Mouse (Mus musculus): ENCODE data around the gene Ntn5. TPM values are rescaled to one million over a fixed set of nuclear protein-coding genes. Genes with fewer than 3 reads are reported as not detected.
A peak's percentile ranks its signal among the peaks of the same experiment; 100 is the strongest.

The Ntn5 gene
- total and polyA plus RNA-seq, 3 experiments = 0.18 to 0.47 (median 0.26) TPM

- DNase-seq = peak; percentile 87
- peak overlapping the region; percentile 99 for H3K27ac ChIP-seq
- TF ChIP-seq EP300 (IDR thresholded peaks at IDR 0.05; ENCODE audit: insufficient read depth, low read depth, low read length) = peak; percentile 98
- TF ChIP-seq CTCF (IDR thresholded peaks at IDR 0.05) = no peak
- TF ChIP-seq POLR2A (IDR thresholded peaks at IDR 0.05; ENCODE audit: insufficient read depth, low read depth, low read length) = peak; percentile 90
- peaks cover 23% of the 10 kb centered on the region for H3K36me3 ChIP-seq (ENCODE audit: control insufficient read depth, insufficient read depth, low read length)
- WGBS = 0% methylated on average over 7 of the region's 7 CpGs
- no peaks in the 10 kb centered on the region for H3K79me2 ChIP-seq (replicated peaks; ENCODE audit: control insufficient read depth, insufficient read depth, low read length)
- H3K4me1 ChIP-seq (ENCODE audit: control insufficient read depth, insufficient read depth, low read length) = peaks cover 18% of the 10 kb centered on the region
- peak overlapping the region; percentile 91 for H3K4me3 ChIP-seq
- H3K27me3 ChIP-seq (ENCODE audit: control insufficient read depth, insufficient read depth, low read length) = no peaks in the 10 kb centered on the region
- H3K9ac ChIP-seq (ENCODE audit: low read depth, low read length) = peak overlapping the region; percentile 97
- intact Hi-C loops (cut with DNase I) = no loop called here
Observed at GRCm38 (mm10) chr7:45705873-45706281, 22.1 kb downstream of the Ntn5 start.

DNA sequence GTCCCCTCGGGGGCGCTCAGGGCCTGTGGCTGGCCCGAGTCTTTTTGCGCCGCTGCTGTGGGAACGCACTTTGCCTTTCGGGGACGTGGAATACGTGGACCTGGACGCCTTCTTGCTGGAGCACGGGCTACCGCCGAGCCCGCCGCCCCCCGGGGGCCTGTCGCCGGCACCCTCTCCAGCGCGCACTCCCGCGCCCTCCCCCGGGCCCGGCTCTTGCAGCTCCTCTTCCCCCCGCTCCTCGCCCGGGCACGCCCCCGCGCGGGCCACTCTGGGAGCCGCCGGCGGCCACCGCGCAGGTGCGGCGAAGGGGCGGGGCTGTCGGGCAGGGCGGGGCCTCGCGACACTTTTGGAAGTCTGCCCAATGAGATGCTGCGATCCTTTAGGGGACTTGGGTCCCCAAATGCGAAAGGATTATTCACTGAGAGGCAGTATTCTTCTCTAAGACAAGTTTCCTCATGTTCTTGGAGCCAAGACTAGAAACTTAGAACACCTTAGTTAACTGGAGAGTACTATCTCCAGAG, 23.0 kb downstream of the Ntn5 start:
- DNase-seq = peak; percentile 91 to 92
- H3K36me3 ChIP-seq (ENCODE audit: control insufficient read depth, insufficient read depth, low read length) = peaks cover 23% of the 10 kb centered on the region
- intact Hi-C loops (cut with DNase I) = no loop called here

GRCm38 (mm10) chr7:45707375-45707967, 23.6 kb downstream of the Ntn5 start:
- Histone ChIP-seq H3K79me2 (replicated peaks; ENCODE audit: control insufficient read depth, insufficient read depth, low read length) (no peaks in the 10 kb centered on the region), H3K27ac (peak overlapping the region; percentile 99), H3K4me1 (ENCODE audit: control insufficient read depth, insufficient read depth, low read length) (peaks cover 18% of the 10 kb centered on the region), H3K4me3 (peak overlapping the region; percentile 91), H3K9ac (ENCODE audit: low read depth, low read length) (peak overlapping the region; percentile 80), H3K27me3 (ENCODE audit: control insufficient read depth, insufficient read depth, low read length) (no peaks in the 10 kb centered on the region), H3K36me3 (ENCODE audit: control insufficient read depth, insufficient read depth, low read length) (peaks cover 23% of the 10 kb centered on the region)
- intact Hi-C loops (cut with DNase I) = no loop called here
- peak; percentile 97 to 99 for DNase-seq
- under 1% methylated on average over 27 of the region's 27 CpGs for WGBS
- TF ChIP-seq CTCF (IDR thresholded peaks at IDR 0.05) (no peak), POLR2A (IDR thresholded peaks at IDR 0.05; ENCODE audit: insufficient read depth, low read depth, low read length) (peak; percentile 87), EP300 (IDR thresholded peaks at IDR 0.05; ENCODE audit: insufficient read depth, low read depth, low read length) (peak; percentile 100)

More for the DNA sequence above, 23.0 kb downstream of the Ntn5 start:
- no peaks in the 10 kb centered on the region for H3K79me2 ChIP-seq (replicated peaks; ENCODE audit: control insufficient read depth, insufficient read depth, low read length)
- TF ChIP-seq POLR2A (IDR thresholded peaks at IDR 0.05; ENCODE audit: insufficient read depth, low read depth, low read length) (peak; percentile 71), EP300 (IDR thresholded peaks at IDR 0.05; ENCODE audit: insufficient read depth, low read depth, low read length) (no peak), CTCF (IDR thresholded peaks at IDR 0.05) (peak; percentile 25; the same call in 1 of the 2 replicates)
- peaks cover 18% of the 10 kb centered on the region for H3K4me1 ChIP-seq (ENCODE audit: control insufficient read depth, insufficient read depth, low read length)
- peak overlapping the region; percentile 91 for H3K4me3 ChIP-seq
- 3% methylated on average over 37 of the region's 45 CpGs for whole genome bisulfite sequencing
- peak overlapping the region; percentile 97 for H3K9ac ChIP-seq (ENCODE audit: low read depth, low read length)
- H3K27me3 ChIP-seq (ENCODE audit: control insufficient read depth, insufficient read depth, low read length) = no peaks in the 10 kb centered on the region
- H3K27ac ChIP-seq = peak overlapping the region; percentile 99

GRCm38 (mm10) chr7:45708221-45708761, 24.5 kb downstream of the Ntn5 start:
- no peaks in the 10 kb centered on the region for H3K79me2 ChIP-seq (replicated peaks; ENCODE audit: control insufficient read depth, insufficient read depth, low read length)
- intact Hi-C loops (cut with DNase I) = no loop called here
- H3K9ac ChIP-seq (ENCODE audit: low read depth, low read length) = peak overlapping the region; percentile 64
- H3K4me3 ChIP-seq = peak overlapping the region; percentile 43
- peak overlapping the region; percentile 99 for H3K27ac ChIP-seq
- peaks cover 26% of the 10 kb centered on the region for H3K36me3 ChIP-seq (ENCODE audit: control insufficient read depth, insufficient read depth, low read length)
- DNase-seq = peak in 1 of 2 experiments; percentile 61
- H3K27me3 ChIP-seq (ENCODE audit: control insufficient read depth, insufficient read depth, low read length) = no peaks in the 10 kb centered on the region
- TF ChIP-seq CTCF (IDR thresholded peaks at IDR 0.05) (no peak), POLR2A (IDR thresholded peaks at IDR 0.05; ENCODE audit: insufficient read depth, low read depth, low read length) (peak; percentile 47; the same call in 1 of the 2 replicates), EP300 (IDR thresholded peaks at IDR 0.05; ENCODE audit: insufficient read depth, low read depth, low read length) (peak; percentile 4)
- 32% methylated on average over 13 of the region's 13 CpGs for WGBS
- peaks cover 18% of the 10 kb centered on the region for H3K4me1 ChIP-seq (ENCODE audit: control insufficient read depth, insufficient read depth, low read length)

DNA sequence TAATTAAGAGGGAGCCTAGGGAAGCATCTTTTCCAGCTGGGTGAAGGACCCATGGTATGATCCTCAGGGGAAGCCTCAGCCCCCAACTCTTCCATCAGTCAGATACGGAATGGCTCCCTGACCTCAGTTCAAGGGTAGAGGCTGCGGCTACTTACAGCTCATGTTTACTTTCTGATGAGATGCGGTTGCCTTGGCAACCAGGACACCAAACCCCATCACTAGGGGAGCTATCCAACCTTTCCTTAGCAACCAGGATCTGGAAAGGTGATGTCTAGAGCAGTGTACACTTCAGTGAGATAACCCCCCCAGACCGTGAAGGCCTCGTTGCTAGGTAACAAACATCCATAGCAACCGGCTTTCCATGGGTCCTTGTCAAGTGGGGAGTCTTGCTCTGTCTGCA, 25.2 kb downstream of the Ntn5 start:
- WGBS = 33% methylated on average over 6 of the region's 6 CpGs
- H3K27ac ChIP-seq = peak overlapping the region; percentile 99
- DNase-seq = no peak

More for the DNA sequence above, 25.2 kb downstream of the Ntn5 start:
- H3K27me3 ChIP-seq (ENCODE audit: control insufficient read depth, insufficient read depth, low read length) = no peaks in the 10 kb centered on the region
- H3K4me1 ChIP-seq (ENCODE audit: control insufficient read depth, insufficient read depth, low read length) = peaks cover 15% of the 10 kb centered on the region
- H3K79me2 ChIP-seq (replicated peaks; ENCODE audit: control insufficient read depth, insufficient read depth, low read length) = no peaks in the 10 kb centered on the region
- intact Hi-C loops (cut with DNase I) = no loop called here
- TF ChIP-seq EP300 (IDR thresholded peaks at IDR 0.05; ENCODE audit: insufficient read depth, low read depth, low read length) (peak; percentile 36; the same call in 1 of the 2 replicates), CTCF (IDR thresholded peaks at IDR 0.05) (no peak)
- H3K36me3 ChIP-seq (ENCODE audit: control insufficient read depth, insufficient read depth, low read length) = peaks cover 26% of the 10 kb centered on the region
- peak overlapping the region; percentile 64; the same call in 1 of the 2 replicates for H3K9ac ChIP-seq (ENCODE audit: low read depth, low read length)
- H3K4me3 ChIP-seq = no peak overlapping the region; the same call in 1 of the 2 replicates
